Mouse (Mus musculus) stomach, postnatal 0 days (tissue): ENCODE results near the gene Apol7a.

Experiments
- CTCF ChIP-seq: IDR thresholded peaks from 2 replicates; pipeline ENCODE4 v1.5.1; 2016; ENCODE audit warnings: antibody characterized with exemption, low read depth, mild to moderate bottlenecking, moderate library complexity
- EP300 ChIP-seq: optimal IDR thresholded peaks from 2 replicates; pipeline ENCODE3; 2016; ENCODE audit warnings: antibody characterized with exemption

- TF ChIP-seq CTCF (no peak), EP300 (no peak)
Observed at GRCm38 (mm10) chr15:77365700-77366570, 33.0 kb downstream of the Apol7a start.
